Mouse (Mus musculus) layer of hippocampus, adult 2 months (tissue): ENCODE results near the gene Ahsg. TPM values are rescaled to one million over a fixed set of nuclear protein-coding genes. Genes with fewer than 3 reads are reported as not detected.
"Not testable (repeated sequence)": the region's sequence is repeated elsewhere in the genome, so short reads cannot be mapped to it uniquely, and the experiment has no call there.

Source experiments
- DNase-seq, 2 experiments: peaks; one replicate each; pipeline ENCODE4 v3.0.0; 2022; ENCODE audit warnings: low spot score in 2 of 2
- H3K27ac ChIP-seq: fragments of 200-600 bp; 2 replicates; pipeline ENCODE4 v1.8.1; 2022
- H3K4me3 ChIP-seq: fragments of 200-600 bp; 2 replicates; pipeline ENCODE4 v1.8.1; 2022; ENCODE audit warnings: mild to moderate bottlenecking
- CTCF ChIP-seq: fragments of 200-600 bp; conservative IDR thresholded peaks from 2 replicates; pipeline ENCODE4 v1.8.1; 2022; ENCODE audit warnings: antibody characterized with exemption, mild to moderate bottlenecking, moderate library complexity
- total RNA-seq, 2 experiments: library from RNA; stranded (reverse); gene quantifications; 2 replicates each; pipeline ENCODE4 v1.2.3; 2021

Gene Ahsg
- total RNA-seq, 2 experiments from 2014 or later, result not detected

DNA sequence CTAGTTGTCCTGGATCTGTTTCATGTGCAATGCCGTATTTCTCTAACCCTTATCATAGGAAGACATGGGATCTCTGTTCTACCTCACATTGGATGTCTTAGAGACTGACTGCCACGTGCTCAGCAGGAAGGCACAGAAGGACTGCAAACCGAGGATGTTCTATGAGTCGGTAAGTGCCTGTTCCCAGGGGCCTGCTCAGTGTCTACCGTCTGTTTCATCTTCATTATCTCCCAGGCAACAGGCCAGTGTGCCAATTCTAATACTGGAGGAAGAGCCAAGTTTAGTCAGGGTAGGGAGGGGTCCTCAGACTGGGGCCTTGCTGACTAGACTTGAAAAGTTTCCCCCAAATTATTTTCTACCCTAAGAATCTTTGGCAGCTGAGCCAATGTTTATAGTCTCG is 38.5 kb downstream of the Ahsg start:
- peak; percentile 44 to 68 for DNase-seq
- H3K4me3 ChIP-seq, result no peak overlapping the region
- TF ChIP-seq CTCF, result no peak
- H3K27ac ChIP-seq, result peak overlapping the region; percentile 72

DNA sequence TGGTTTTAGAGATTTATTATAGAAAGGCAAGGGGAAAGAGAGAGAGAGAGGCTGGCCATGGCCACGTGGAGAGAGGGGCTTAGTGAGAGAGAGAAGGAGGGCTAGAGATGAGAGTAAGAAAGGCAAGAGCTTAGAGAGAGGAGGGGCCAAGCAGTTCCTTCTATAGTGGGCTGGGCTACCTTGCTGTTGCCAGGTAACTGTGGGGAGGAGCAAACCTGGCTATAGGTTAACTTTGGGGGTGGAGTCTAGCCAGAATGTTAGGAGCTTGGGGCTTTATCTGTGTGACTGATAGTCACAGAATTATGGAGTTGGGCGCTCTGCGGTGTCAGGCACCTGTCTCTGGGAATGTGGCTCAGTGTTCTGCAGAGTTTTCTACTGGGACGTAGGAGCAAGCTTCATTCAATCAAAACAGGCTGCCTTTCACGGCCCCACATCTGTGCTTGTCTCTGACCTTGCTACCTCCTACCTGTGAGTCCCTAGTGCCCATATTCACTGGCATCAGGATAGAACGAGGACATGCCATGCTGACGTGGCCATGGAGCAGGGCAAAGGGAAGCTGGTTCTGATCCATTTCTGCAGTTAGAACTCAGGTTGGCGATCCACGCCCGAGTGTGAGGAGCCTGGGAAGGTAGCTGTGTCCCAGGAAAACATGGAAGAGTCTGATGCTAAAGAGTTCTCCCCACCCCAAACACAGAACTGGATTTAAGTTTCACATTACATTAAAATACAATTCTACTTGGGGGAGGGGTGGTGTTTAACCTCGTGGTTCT is 40.5 kb downstream of the Ahsg start:
- DNase-seq, result no peak
- H3K27ac ChIP-seq, result no peak overlapping the region
- TF ChIP-seq CTCF, result no peak
- no peak overlapping the region for H3K4me3 ChIP-seq

DNA sequence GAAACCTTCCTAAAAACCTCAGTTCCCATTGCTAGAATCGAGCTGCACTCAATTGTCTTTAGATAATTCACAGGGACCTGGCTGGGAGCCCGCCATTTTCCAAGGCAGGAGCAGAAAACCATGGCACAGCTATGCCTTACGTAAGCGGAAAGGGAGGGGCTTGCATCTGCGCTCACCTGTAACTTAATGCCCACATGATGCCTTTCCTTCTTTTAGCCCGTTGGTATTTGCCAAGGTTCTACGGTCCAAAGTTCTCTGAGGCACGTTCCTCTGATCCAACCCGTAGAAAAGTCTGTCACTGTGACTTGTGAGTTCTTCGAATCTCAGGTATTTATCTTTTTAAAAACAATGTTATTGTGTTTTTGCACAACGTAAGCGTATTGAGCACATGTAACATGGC is 46.6 kb downstream of the Ahsg start:
- Histone ChIP-seq H3K27ac (no peak overlapping the region), H3K4me3 (no peak overlapping the region)
- DNase-seq, result no peak
- TF ChIP-seq CTCF, result no peak

DNA sequence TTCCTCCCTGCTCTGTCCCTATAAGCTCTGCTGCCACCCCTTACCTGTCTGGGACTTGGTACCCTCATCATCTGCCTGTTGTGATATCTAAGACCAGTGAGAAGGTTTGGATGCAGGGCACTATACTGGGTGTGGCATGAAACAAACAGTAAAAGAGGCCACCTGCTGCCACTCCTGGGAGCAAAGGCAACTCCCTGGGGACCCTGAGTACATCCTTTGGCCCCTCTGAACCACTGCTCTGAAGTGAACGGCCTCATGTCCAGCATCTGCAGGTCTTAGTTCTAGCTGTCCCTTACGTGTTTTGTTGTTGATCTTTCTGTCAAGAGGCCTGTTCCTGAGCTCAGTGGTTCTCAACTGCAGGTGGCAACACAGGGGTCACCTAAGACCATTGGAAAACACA is 47.5 kb downstream of the Ahsg start:
- H3K4me3 ChIP-seq, result no peak overlapping the region
- no peak for DNase-seq
- no peak for TF ChIP-seq CTCF
- H3K27ac ChIP-seq, result no peak overlapping the region

DNA sequence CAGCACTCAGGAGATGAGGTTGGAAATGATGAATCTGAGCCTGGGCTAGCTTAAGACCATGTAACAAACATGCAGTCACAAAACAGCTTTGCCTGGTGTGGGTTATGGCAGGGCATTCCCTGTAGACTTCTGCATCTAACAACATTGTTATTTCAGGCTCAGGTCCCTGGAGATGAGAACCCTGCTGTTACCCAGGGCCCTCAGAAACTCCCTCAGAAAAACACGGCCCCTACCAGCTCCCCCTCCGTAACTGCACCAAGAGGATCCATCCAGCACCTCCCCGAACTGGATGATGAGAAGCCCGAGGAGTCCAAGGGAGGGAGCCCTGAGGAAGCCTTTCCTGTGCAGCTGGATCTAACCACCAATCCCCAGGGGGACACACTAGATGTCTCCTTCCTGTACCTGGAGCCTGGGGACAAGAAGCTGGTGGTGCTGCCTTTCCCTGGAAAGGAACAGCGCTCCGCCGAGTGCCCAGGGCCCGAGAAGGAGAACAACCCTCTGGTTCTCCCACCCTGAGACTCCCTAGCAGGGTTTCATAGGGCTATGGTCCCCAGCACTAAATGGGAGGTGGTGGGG is 48.1 kb downstream of the Ahsg start:
- Histone ChIP-seq H3K4me3 (no peak overlapping the region), H3K27ac (no peak overlapping the region)
- TF ChIP-seq CTCF, result no peak
- DNase-seq, result no peak

DNA sequence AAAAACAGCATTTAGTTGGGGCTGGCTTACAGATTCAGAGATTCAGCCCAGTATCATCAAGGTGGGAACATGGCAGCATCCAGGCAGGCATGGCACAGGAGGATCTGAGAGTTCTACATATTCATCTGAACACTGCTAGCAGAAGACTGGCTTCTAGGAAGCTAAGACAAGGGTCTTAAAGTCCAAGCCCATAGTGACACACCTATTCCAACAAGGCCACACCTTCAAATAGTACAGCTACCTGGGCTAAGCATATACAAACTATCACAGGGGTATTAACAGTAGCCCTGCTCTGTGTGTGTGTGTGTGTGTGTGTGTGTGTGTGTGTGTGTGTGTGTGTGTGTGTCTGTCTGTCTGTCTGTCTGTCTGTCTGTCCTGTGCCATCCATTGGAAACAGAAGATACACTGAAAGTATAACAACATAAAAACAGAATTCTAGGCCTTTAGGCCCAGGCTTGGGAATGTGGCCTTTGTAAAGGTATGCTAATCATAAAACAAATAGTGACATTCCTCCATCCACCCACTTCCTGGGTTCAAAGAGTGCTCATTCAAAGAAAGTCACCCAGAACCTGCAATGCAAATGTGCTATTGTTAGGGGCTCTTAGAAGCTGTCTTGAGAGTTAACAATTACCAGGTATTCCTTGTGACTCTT is 50.9 kb downstream of the Ahsg start:
- H3K4me3 ChIP-seq, H3K27ac ChIP-seq, DNase-seq: not testable (repeated sequence)

DNA sequence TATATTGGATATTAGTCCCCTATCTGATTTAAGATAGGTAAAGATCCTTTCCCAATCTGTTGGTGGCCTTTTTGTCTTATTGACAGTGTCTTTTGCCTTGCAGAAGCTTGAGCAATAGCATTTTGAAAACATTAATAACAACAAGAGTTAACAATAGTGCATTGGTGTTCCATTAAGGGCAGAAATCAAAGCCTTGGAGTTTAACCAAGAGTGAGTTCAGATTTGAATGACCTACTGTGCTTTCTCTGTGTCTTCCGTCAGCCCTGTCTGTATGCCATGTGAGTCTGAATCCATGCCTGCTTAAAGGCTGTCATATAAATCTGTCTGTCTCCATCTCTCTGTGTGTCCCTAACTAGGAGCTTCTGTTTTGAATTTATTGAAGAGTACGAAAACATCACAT is 56.3 kb downstream of the Ahsg start:
- no peak overlapping the region for H3K4me3 ChIP-seq
- no peak overlapping the region for H3K27ac ChIP-seq
- no peak for DNase-seq
- TF ChIP-seq CTCF, result no peak

Other genes starting within 250 kb of the Ahsg start
- 100 to 1,000 TPM; 199 to 231 TPM for gene Dgkg, start 234.1 kb upstream of the Ahsg start, total RNA-seq
- gene Crygs, start 79.7 kb upstream of the Ahsg start, total RNA-seq, result not detected
- gene Tbccd1, start 33.6 kb upstream of the Ahsg start, total RNA-seq, result 10 to 100 TPM; 13.6 to 15.9 TPM
- 10 to 100 TPM; 61.1 to 62.5 TPM for gene Dnajb11, start 33.4 kb upstream of the Ahsg start, total RNA-seq
- gene Fetub, start 27.1 kb downstream of the Ahsg start, total RNA-seq, result under 1 TPM; 0.49 to 0.54 TPM
- not detected for gene Hrg, start 59.8 kb downstream of the Ahsg start, total RNA-seq
- gene Kng2, start 138.2 kb downstream of the Ahsg start, total RNA-seq, result not detected
- not detected for gene Kng1, start 166.6 kb downstream of the Ahsg start, total RNA-seq
- gene Eif4a2, start 216.2 kb downstream of the Ahsg start, total RNA-seq, result 100 to 1,000 TPM; 923 to 956 TPM
- 1 to 10 TPM; 4.8 to 5.3 TPM for gene Rfc4, start 236.5 kb downstream of the Ahsg start, total RNA-seq